Mouse (Mus musculus): ENCODE measurements around the gene Tpd52l1. TPM values are rescaled to one million over a fixed set of nuclear protein-coding genes. Genes with fewer than 3 reads are reported as not detected.

Tpd52l1 gene
- polyA plus RNA-seq (2015; fragmentation: Nextera tagmentation; extraction: Ambion mirVana), result 17.7 and 19.3 TPM in 2 replicates

DNA sequence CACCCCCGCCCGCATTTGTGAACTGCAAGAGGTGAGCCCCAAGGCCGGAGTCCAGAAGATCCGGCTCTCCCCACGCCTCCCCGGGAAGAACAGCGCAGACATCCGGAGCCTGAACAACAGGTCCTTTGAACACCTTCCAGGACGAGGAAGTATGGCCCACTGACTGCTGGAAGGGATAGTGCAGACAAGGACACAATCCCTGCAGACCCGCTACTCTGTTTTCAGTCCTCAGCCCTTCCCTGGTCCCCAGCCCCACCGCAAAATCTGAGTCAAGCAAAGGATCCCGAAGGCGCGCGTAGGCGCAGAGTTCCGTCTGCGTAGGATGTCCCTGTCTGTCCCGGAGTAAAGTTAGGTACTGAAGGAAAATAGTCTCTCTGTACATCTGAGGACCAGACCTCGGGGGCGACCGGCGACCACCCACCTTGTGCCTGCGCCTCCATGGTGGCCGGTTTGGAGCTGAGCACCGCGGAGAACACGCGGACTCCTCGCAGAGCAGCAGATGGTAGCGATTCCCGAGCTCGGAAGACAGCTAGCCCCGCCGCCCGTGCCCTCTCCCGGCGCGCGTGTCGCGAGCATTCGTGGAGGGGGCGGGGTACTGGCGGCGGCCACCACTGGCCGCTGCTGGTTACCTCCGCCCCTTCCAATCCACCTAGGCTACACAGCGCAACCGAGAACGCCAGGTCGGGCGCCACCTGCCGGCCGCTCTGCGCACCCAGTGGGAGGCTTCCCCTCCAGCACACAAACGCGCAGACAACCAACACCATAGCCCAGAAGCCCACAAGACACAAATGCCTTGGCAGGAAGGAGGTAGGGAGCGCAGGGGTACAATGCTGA, at the start of gene Tpd52l1:
Gene Tpd52l1 (minus strand): TSS at position 668 of the 834 bp plus-strand sequence.
- H3K27me3 ChIP-seq (ENCODE audit: control insufficient read depth, insufficient read depth, low read depth, low read length), result no peaks in the 10 kb centered on the region
- H3K4me2 ChIP-seq (ENCODE audit: low read depth, low read length), result peak within 1 kb of the TSS; percentile 94
- ATAC-seq (ENCODE audit: low read depth), result peak; percentile 98
- H3K9me3 ChIP-seq (ENCODE audit: control insufficient read depth, low read length), result no peaks in the 10 kb centered on the region
- H3K27ac ChIP-seq (ENCODE audit: low read length), result no peak within 1 kb of the TSS
- H3K9ac ChIP-seq (ENCODE audit: low read length), result peak within 1 kb of the TSS; percentile 68
- WGBS, result under 1% methylated on average over 58 of the region's 59 CpGs
- peak within 1 kb of the TSS; percentile 70 for H3K4me3 ChIP-seq (ENCODE audit: low read length)
- H3K36me3 ChIP-seq (ENCODE audit: control insufficient read depth, insufficient read depth, low read length), result no peaks in the 10 kb centered on the region
- H3K4me1 ChIP-seq (replicated peaks; ENCODE audit: control insufficient read depth, insufficient read depth, low read length), result 0 out of 2 replicates have a peak, but pooled peaks cover 2% of the 10 kb centered on the region

DNA sequence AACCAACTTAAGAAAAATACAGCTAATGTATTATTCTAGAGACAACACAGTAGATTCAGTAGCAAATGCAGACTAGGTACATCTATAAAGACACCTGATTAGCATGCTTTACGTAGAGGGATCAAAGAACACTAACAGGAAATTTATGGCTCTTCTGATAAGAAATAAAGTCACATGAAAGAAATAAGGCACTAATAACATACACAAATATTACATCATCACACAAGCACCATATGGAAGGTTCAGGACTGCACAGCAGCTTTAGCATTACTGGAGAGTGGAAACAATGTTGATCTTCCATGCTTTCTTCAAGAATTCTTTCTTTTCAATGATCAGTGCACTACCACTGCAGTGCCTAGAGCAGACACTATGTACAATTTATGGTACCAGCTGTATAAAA, 48.5 kb upstream of the Tpd52l1 start:
- ATAC-seq (ENCODE audit: low read depth), result no peak
- peaks cover 12% of the 10 kb centered on the region for H3K36me3 ChIP-seq (ENCODE audit: control insufficient read depth, insufficient read depth, low read length)
- H3K4me3 ChIP-seq (ENCODE audit: low read length), result no peak overlapping the region
- no peak overlapping the region for H3K9ac ChIP-seq (ENCODE audit: low read length)
- H3K27ac ChIP-seq (ENCODE audit: low read length), result no peak overlapping the region
- 79% methylated on average over 1 of the region's 1 CpGs for WGBS
- no peak overlapping the region for H3K4me2 ChIP-seq (ENCODE audit: low read depth, low read length)
- H3K9me3 ChIP-seq (ENCODE audit: control insufficient read depth, low read length), result peaks cover 3% of the 10 kb centered on the region; the same call in 1 of the 2 replicates
- H3K4me1 ChIP-seq (replicated peaks; ENCODE audit: control insufficient read depth, insufficient read depth, low read length), result no peaks in the 10 kb centered on the region
- no peaks in the 10 kb centered on the region for H3K27me3 ChIP-seq (ENCODE audit: control insufficient read depth, insufficient read depth, low read depth, low read length)

DNA sequence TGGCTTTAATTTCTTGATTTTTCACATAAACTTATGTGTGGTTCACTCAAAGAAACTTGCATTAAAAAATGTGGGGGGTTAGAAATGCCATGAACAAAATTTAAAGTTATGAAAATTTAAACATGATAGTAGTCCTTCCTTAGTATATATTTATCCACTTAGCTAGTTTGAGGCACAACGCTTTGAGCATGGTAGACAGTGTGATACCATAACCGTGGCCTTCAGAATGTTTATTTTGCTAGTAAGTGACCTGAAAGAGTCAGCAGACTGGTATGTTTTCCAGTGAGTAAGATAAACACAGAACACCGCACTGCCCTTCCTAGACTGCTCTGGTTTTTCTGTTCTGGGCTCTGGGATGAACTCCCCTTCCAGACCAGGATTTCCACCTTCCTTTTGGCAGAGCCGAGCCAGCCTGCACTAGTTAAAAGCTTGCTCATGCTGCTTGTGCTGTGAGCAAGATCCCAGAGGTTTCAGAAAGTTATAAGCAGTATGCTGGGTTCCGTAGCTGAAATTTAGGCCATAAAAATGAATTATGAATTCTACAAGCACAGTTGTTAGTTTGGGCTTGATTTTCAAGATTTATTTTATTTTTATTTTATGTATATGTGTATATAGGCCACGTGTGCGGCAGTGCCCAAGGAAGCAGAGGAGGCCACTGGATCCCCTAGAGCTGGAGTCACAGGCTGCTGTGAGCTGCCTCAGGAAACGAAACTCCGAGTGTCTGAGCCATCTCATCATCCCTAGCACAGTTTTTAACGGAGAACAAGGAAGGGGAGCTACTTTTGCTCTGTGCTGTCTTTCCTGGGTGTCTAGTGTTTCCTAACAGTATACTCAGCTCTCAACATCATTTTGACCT, 21.5 kb upstream of the Tpd52l1 start:
- Histone ChIP-seq H3K27ac (ENCODE audit: low read length) (no peak overlapping the region), H3K9ac (ENCODE audit: low read length) (no peak overlapping the region), H3K36me3 (ENCODE audit: control insufficient read depth, insufficient read depth, low read length) (no peaks in the 10 kb centered on the region), H3K4me2 (ENCODE audit: low read depth, low read length) (no peak overlapping the region), H3K4me3 (ENCODE audit: low read length) (no peak overlapping the region), H3K4me1 (replicated peaks; ENCODE audit: control insufficient read depth, insufficient read depth, low read length) (no peaks in the 10 kb centered on the region), H3K27me3 (ENCODE audit: control insufficient read depth, insufficient read depth, low read depth, low read length) (no peaks in the 10 kb centered on the region), H3K9me3 (ENCODE audit: control insufficient read depth, low read length) (no peaks in the 10 kb centered on the region)
- ATAC-seq (ENCODE audit: low read depth), result no peak
- 44% methylated on average over 10 of the region's 10 CpGs for WGBS

DNA sequence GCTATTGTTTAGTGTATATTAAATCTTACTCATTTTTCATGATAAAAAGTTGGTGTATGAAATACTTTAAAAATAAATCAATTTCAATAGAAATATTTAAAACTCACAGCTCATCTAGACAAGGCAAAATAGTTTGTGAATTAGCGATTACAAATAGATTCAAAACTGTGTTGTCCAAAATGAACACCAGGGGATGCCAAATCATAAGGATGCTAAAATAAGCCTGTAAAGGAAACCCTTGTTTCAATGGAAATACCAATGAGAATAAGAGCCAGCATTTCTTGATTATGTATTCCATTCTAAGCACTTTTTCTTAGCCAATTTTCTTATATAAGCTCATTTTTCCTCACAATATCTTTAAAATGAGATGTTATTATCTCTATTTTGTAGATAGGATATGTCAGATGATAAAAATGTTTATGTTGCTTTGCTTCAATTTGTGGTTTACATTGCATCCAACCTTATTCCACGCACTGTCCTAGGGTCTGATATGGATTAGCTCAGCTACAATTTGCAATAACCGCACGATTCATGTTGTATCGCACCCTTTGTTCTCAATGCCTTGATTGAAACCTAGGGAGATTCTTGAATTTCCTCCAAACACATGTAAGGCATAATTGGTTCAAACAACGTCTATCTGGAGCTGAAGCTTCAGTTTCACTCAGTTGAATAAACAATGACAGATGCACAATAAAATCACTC, 20.2 kb upstream of the Tpd52l1 start:
- Histone ChIP-seq H3K4me1 (replicated peaks; ENCODE audit: control insufficient read depth, insufficient read depth, low read length) (no peaks in the 10 kb centered on the region), H3K4me2 (ENCODE audit: low read depth, low read length) (no peak overlapping the region), H3K27me3 (ENCODE audit: control insufficient read depth, insufficient read depth, low read depth, low read length) (no peaks in the 10 kb centered on the region), H3K9ac (ENCODE audit: low read length) (no peak overlapping the region), H3K4me3 (ENCODE audit: low read length) (no peak overlapping the region), H3K27ac (ENCODE audit: low read length) (no peak overlapping the region), H3K9me3 (ENCODE audit: control insufficient read depth, low read length) (no peaks in the 10 kb centered on the region), H3K36me3 (ENCODE audit: control insufficient read depth, insufficient read depth, low read length) (no peaks in the 10 kb centered on the region)
- WGBS, result 62% methylated on average over 6 of the region's 6 CpGs
- ATAC-seq (ENCODE audit: low read depth), result 0 out of 2 replicates have a peak, but pooled peaks have one; percentile 47

DNA sequence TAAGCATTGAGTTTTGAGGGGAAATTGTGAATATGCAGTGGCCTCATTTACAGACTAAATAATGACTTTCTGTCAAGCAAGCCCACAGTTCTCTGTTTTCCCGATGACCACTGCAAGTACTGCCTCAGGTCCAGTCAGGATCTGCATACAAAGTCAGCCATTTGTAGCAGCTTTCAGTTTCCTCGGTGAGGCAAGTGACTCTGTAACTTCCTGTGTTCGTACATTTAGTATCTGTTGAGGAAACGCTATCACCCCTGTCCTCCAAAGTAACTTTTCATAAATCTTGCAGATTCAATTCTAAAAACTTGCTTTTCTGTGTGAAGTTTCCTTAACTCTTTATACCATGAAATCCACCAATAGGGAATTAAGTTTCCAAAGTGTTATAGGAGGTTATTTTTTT, 19.7 kb upstream of the Tpd52l1 start:
- no peaks in the 10 kb centered on the region for H3K36me3 ChIP-seq (ENCODE audit: control insufficient read depth, insufficient read depth, low read length)
- 45% methylated on average over 4 of the region's 4 CpGs for WGBS
- no peak overlapping the region for H3K9ac ChIP-seq (ENCODE audit: low read length)
- H3K27me3 ChIP-seq (ENCODE audit: control insufficient read depth, insufficient read depth, low read depth, low read length), result no peaks in the 10 kb centered on the region
- no peak overlapping the region for H3K27ac ChIP-seq (ENCODE audit: low read length)
- H3K4me1 ChIP-seq (replicated peaks; ENCODE audit: control insufficient read depth, insufficient read depth, low read length), result no peaks in the 10 kb centered on the region
- no peak overlapping the region for H3K4me3 ChIP-seq (ENCODE audit: low read length)
- H3K9me3 ChIP-seq (ENCODE audit: control insufficient read depth, low read length), result no peaks in the 10 kb centered on the region
- H3K4me2 ChIP-seq (ENCODE audit: low read depth, low read length), result no peak overlapping the region
- ATAC-seq (ENCODE audit: low read depth), result no peak

DNA sequence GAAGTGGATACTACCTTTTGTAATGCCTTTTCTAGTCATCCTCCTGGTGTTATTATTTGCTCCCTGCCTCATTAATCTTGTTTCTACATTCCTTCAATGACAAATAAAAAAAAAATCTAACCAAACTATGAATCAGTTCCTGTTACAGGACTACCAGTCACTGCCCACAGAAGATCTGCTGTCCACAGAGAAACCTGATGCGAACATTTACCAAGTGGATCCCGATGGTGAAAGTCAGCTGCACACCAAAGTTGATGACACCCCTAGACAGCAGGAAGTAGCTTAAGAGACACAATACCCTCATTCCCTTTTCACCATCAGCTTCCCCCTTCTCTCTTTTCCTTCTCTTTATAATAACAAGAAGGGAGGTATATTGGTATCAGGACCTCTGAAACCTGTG, 17.3 kb upstream of the Tpd52l1 start:
- Histone ChIP-seq H3K9ac (ENCODE audit: low read length) (no peak overlapping the region), H3K4me3 (ENCODE audit: low read length) (no peak overlapping the region), H3K4me2 (ENCODE audit: low read depth, low read length) (no peak overlapping the region), H3K27me3 (ENCODE audit: control insufficient read depth, insufficient read depth, low read depth, low read length) (no peaks in the 10 kb centered on the region), H3K9me3 (ENCODE audit: control insufficient read depth, low read length) (no peaks in the 10 kb centered on the region), H3K27ac (ENCODE audit: low read length) (no peak overlapping the region), H3K4me1 (replicated peaks; ENCODE audit: control insufficient read depth, insufficient read depth, low read length) (no peaks in the 10 kb centered on the region), H3K36me3 (ENCODE audit: control insufficient read depth, insufficient read depth, low read length) (no peaks in the 10 kb centered on the region)
- 83% methylated on average over 2 of the region's 2 CpGs for whole genome bisulfite sequencing
- no peak for ATAC-seq (ENCODE audit: low read depth)

DNA sequence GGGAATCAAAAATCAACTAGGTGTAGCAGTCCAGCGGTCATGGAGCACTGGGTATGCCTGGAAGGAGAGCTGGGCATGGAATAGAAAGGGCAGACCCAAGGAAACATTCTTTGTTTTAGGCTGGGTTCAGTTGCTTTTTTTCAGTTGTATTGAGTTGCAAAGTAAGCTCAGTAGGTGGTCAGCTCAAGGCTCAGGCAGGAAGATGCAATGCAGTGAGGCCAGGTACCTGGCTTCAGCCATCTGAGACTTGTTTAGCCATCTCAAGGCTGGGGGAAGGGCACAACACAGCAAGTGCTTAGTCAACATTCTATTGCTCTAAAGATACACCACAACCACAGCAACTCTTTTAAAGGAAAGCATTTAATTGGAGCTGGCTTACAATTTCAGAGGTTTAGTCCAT, 11.0 kb upstream of the Tpd52l1 start:
- no peaks in the 10 kb centered on the region for H3K9me3 ChIP-seq (ENCODE audit: control insufficient read depth, low read length)
- H3K27me3 ChIP-seq (ENCODE audit: control insufficient read depth, insufficient read depth, low read depth, low read length), result no peaks in the 10 kb centered on the region
- no peak overlapping the region for H3K9ac ChIP-seq (ENCODE audit: low read length)
- no peak for ATAC-seq (ENCODE audit: low read depth)
- no peak overlapping the region for H3K4me2 ChIP-seq (ENCODE audit: low read depth, low read length)
- H3K27ac ChIP-seq (ENCODE audit: low read length), result no peak overlapping the region
- 52% methylated on average over 1 of the region's 1 CpGs for WGBS
- no peaks in the 10 kb centered on the region for H3K36me3 ChIP-seq (ENCODE audit: control insufficient read depth, insufficient read depth, low read length)
- no peaks in the 10 kb centered on the region for H3K4me1 ChIP-seq (replicated peaks; ENCODE audit: control insufficient read depth, insufficient read depth, low read length)
- no peak overlapping the region for H3K4me3 ChIP-seq (ENCODE audit: low read length)

DNA sequence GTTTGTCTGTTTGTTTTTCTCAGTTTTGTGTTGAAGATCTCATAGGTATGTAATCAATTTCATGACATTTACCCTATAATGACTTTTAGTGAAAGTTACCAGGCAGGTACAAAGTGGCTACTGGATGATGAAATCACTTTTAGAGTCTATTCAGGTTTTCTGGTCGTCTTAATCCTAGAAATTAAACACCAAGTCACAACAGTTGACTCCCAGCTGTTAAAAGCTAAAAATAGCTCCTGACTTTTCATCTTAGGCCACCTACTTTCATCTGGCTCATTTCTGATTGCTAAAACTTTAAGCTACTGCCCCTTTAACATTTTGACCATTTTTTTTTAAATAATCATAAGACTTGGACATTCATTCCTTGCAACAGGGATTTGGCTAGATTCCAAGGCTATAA, 1.3 kb upstream of the Tpd52l1 start:
- Histone ChIP-seq H3K4me3 (ENCODE audit: low read length) (no peak overlapping the region), H3K36me3 (ENCODE audit: control insufficient read depth, insufficient read depth, low read length) (no peaks in the 10 kb centered on the region), H3K27ac (ENCODE audit: low read length) (no peak overlapping the region), H3K4me2 (ENCODE audit: low read depth, low read length) (no peak overlapping the region), H3K9me3 (ENCODE audit: control insufficient read depth, low read length) (no peaks in the 10 kb centered on the region), H3K27me3 (ENCODE audit: control insufficient read depth, insufficient read depth, low read depth, low read length) (no peaks in the 10 kb centered on the region), H3K4me1 (replicated peaks; ENCODE audit: control insufficient read depth, insufficient read depth, low read length) (0 out of 2 replicates have a peak, but pooled peaks cover 2% of the 10 kb centered on the region), H3K9ac (ENCODE audit: low read length) (no peak overlapping the region)
- WGBS, result 7% methylated on average over 1 of the region's 1 CpGs
- ATAC-seq (ENCODE audit: low read depth), result no peak

DNA sequence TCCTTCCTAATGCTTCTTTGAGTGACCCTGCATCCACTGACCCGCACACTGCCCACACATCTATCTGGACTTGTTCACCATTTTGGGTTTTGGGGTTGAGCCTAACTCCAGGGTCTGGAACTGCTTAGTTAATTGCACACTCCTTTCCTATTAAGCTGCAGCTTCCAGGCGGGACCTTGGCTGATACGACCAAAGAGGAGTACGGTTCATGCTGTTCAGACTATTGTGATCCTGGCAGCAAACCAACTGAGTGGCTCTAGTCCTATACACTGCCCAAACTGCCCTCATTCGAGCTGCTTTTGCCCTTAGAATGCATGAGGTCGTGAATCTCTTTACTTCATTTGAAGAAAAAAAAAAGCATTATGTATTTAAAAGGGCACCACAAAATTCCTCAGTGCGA, 1.6 kb downstream of the Tpd52l1 start:
- no peak for ATAC-seq (ENCODE audit: low read depth)
- H3K4me1 ChIP-seq (replicated peaks; ENCODE audit: control insufficient read depth, insufficient read depth, low read length), result 0 out of 2 replicates have a peak, but pooled peaks cover 2% of the 10 kb centered on the region
- WGBS, result 72% methylated on average over 7 of the region's 7 CpGs
- H3K4me3 ChIP-seq (ENCODE audit: low read length), result no peak overlapping the region
- H3K27ac ChIP-seq (ENCODE audit: low read length), result no peak overlapping the region
- H3K36me3 ChIP-seq (ENCODE audit: control insufficient read depth, insufficient read depth, low read length), result no peaks in the 10 kb centered on the region
- H3K9ac ChIP-seq (ENCODE audit: low read length), result no peak overlapping the region
- no peaks in the 10 kb centered on the region for H3K27me3 ChIP-seq (ENCODE audit: control insufficient read depth, insufficient read depth, low read depth, low read length)
- no peak overlapping the region for H3K4me2 ChIP-seq (ENCODE audit: low read depth, low read length)
- H3K9me3 ChIP-seq (ENCODE audit: control insufficient read depth, low read length), result no peaks in the 10 kb centered on the region

Data from lung, embryonic 16.5 days (tissue).